Mouse (Mus musculus) megakaryocyte, embryonic 14.5 days (primary cell): ENCODE results near the gene Gm765. TPM values are rescaled to one million over a fixed set of nuclear protein-coding genes. Genes with fewer than 3 reads are reported as not detected.

Source experiments
- H3K27me3 ChIP-seq: replicated peaks from 2 replicates; pipeline ENCODE3; 2012; ENCODE audit warnings: inconsistent platforms
- H3K36me3 ChIP-seq: replicated peaks from 2 replicates; pipeline ENCODE3; 2012; ENCODE audit warnings: low read length, inconsistent platforms, mixed read lengths
- H3K4me1 ChIP-seq: 2 replicates; pipeline ENCODE4 v1.6.1; 2012; ENCODE audit warnings: inconsistent platforms
- H3K4me3 ChIP-seq: replicated peaks from 2 replicates; pipeline ENCODE3; 2012; ENCODE audit warnings: moderate library complexity, mild to moderate bottlenecking, inconsistent platforms
- H3K9me3 ChIP-seq: 2 replicates; pipeline ENCODE4 v1.6.1; 2012; ENCODE audit warnings: inconsistent platforms
- FLI1 ChIP-seq: IDR thresholded peaks from 2 replicates; pipeline ENCODE4 v1.6.1; 2012; ENCODE audit warnings: low read length, inconsistent platforms, mixed read lengths
- GATA1 ChIP-seq: IDR thresholded peaks from 3 replicates; pipeline ENCODE4 v1.6.1; 2012; ENCODE audit warnings: mixed read lengths, low read length, inconsistent platforms, borderline replicate concordance
- polyA plus RNA-seq: library from polyadenylated mRNA; stranded (reverse); fragments of >175 nt; gene quantifications from 2 replicates; pipeline ENCODE4 v1.2.3, GENCODE M21; 2012; ENCODE audit warnings: low replicate concordance; ENCODE audit not compliant: insufficient read depth

Gene Gm765
- polyA plus RNA-seq, 1 experiment: not detected

- Histone ChIP-seq H3K27me3 (no peaks in the 10 kb centered on the region), H3K36me3 (no peaks in the 10 kb centered on the region), H3K4me1 (no peaks in the 10 kb centered on the region), H3K9me3 (0 out of 2 replicates have a peak, but pooled peaks cover 6% of the 10 kb centered on the region), H3K4me3 (no peak overlapping the region)
- TF ChIP-seq FLI1 (no peak), GATA1 (no peak)
Measured at GRCm38 (mm10) chr6:98234097-98234496, 108.5 kb downstream of the Gm765 start.

GRCm38 (mm10) chr6:98223923-98224322 is 118.6 kb downstream of the Gm765 start:
- H3K4me1 ChIP-seq: no peaks in the 10 kb centered on the region
- H3K36me3 ChIP-seq: no peaks in the 10 kb centered on the region
- no peak overlapping the region for H3K4me3 ChIP-seq
- no peaks in the 10 kb centered on the region for H3K27me3 ChIP-seq
- H3K9me3 ChIP-seq: peaks cover 16% of the 10 kb centered on the region
- TF ChIP-seq GATA1 (no peak), FLI1 (no peak)

GRCm38 (mm10) chr6:98221970-98222369 is 120.6 kb downstream of the Gm765 start:
- Histone ChIP-seq H3K36me3 (no peaks in the 10 kb centered on the region), H3K9me3 (peaks cover 16% of the 10 kb centered on the region), H3K27me3 (no peaks in the 10 kb centered on the region), H3K4me1 (no peaks in the 10 kb centered on the region), H3K4me3 (no peak overlapping the region)
- TF ChIP-seq GATA1 (no peak), FLI1 (no peak)

DNA sequence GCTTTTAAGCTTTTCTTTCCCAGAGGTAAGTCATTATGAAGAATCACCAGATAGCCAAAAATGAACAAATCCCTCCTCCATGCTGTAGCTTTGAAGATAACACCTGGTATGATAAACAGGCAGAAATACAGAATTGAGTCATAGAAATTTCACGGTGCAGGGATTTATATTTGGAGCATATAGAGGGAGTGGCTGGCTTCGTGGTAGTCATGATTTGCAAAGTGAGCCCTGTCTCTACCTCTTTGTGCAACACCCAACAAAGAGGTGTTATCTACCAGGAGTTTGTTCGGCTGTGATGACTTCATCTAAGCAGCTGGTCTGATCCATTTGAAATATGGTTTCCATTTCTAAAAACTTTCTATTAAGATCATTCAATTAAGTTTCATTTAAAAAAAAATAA is 130.3 kb downstream of the Gm765 start:
- no peaks in the 10 kb centered on the region for H3K27me3 ChIP-seq
- H3K4me1 ChIP-seq: no peaks in the 10 kb centered on the region
- TF ChIP-seq GATA1: no peak
- no peak for TF ChIP-seq FLI1
- no peak overlapping the region for H3K4me3 ChIP-seq
- no peaks in the 10 kb centered on the region for H3K9me3 ChIP-seq
- no peaks in the 10 kb centered on the region for H3K36me3 ChIP-seq

- TF ChIP-seq FLI1 (no peak), GATA1 (no peak)
- H3K9me3 ChIP-seq: peaks cover 7% of the 10 kb centered on the region
- no peak overlapping the region for H3K4me3 ChIP-seq
- H3K27me3 ChIP-seq: no peaks in the 10 kb centered on the region
- no peaks in the 10 kb centered on the region for H3K4me1 ChIP-seq
- no peaks in the 10 kb centered on the region for H3K36me3 ChIP-seq
Measured at GRCm38 (mm10) chr6:98210237-98210636, 132.3 kb downstream of the Gm765 start.

DNA sequence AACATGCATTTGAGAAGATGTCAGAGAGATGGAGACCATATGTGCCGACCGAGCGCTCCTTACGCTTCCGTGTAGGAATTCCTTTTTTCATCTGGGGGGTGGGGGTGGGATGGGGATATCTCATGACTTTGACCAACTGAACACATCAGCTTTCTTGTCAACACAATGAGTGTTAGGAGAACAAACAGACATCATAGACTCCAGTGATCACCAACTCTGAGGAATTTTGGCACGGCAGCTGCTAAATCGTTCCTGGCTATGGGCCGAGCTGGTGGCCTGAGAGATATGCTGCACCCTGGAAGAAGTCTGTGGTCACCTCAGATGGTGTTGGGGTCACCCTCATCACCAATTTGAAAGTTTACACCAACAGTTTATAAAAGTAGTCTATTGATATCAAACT is 134.5 kb downstream of the Gm765 start:
- no peaks in the 10 kb centered on the region for H3K36me3 ChIP-seq
- H3K4me3 ChIP-seq: no peak overlapping the region
- no peaks in the 10 kb centered on the region for H3K4me1 ChIP-seq
- H3K9me3 ChIP-seq: peaks cover 7% of the 10 kb centered on the region
- H3K27me3 ChIP-seq: no peaks in the 10 kb centered on the region
- TF ChIP-seq FLI1 (no peak), GATA1 (no peak)

GRCm38 (mm10) chr6:98198706-98199105 is 143.8 kb downstream of the Gm765 start:
- TF ChIP-seq GATA1: no peak
- no peak for TF ChIP-seq FLI1
- H3K36me3 ChIP-seq: no peaks in the 10 kb centered on the region

DNA sequence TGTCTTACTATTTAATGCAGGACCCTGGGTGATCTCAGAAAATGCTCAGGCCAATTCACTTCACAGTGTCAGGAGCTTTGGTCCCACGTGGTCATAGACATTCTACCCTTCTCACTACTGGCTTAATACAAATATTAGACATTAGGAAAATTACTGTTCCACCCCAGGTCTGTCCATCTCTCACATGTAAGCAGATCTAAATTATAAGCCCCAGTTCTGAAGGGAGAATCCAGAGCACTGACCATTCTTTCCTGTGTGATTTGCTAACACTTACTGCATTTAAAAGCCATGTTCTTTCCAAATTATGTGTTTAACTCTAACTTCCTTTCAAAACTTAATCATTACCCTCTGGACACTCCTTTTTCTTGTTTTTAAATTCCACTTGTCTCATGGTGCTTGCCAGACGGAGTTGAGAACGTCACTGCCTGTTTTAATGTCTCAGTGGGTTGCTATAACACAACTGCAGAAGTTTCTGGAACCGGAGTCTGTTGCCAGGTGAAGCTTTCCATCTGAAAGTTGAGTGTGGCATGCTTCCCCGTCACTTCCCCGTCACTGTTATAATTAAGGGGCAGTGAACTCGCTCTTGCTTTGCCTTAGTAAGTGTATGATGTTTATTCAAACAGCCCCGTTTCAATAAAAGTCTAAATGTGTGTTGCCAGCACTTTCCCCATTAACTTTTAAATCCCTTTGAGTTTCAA is 151.7 kb downstream of the Gm765 start:
- H3K27me3 ChIP-seq: no peaks in the 10 kb centered on the region
- TF ChIP-seq GATA1: no peak
- no peak for TF ChIP-seq FLI1
- no peaks in the 10 kb centered on the region for H3K9me3 ChIP-seq
- H3K4me1 ChIP-seq: no peaks in the 10 kb centered on the region
- H3K36me3 ChIP-seq: no peaks in the 10 kb centered on the region
- H3K4me3 ChIP-seq: no peak overlapping the region

More at GRCm38 (mm10) chr6:98198706-98199105, 143.8 kb downstream of the Gm765 start:
- Histone ChIP-seq H3K4me1 (no peaks in the 10 kb centered on the region), H3K9me3 (peaks cover 5% of the 10 kb centered on the region; the same call in 1 of the 2 replicates), H3K27me3 (no peaks in the 10 kb centered on the region), H3K4me3 (no peak overlapping the region)
